Mouse (Mus musculus) colon, adult 2 months (tissue): Measurements from ENCODE around the gene Phyh. TPM values are rescaled to one million over a fixed set of nuclear protein-coding genes. Genes with fewer than 3 reads are reported as not detected.

Experiments
- polyA plus RNA-seq: library from polyadenylated mRNA; depleted of rRNA; stranded (reverse); fragments of >200 nt; gene quantifications from 2 replicates; pipeline ENCODE4 v1.2.3, GENCODE M21; 2012; rRNA removed

Gene Phyh
- polyA plus RNA-seq, result 61.0 and 65.1 TPM in 2 replicates

DNA sequence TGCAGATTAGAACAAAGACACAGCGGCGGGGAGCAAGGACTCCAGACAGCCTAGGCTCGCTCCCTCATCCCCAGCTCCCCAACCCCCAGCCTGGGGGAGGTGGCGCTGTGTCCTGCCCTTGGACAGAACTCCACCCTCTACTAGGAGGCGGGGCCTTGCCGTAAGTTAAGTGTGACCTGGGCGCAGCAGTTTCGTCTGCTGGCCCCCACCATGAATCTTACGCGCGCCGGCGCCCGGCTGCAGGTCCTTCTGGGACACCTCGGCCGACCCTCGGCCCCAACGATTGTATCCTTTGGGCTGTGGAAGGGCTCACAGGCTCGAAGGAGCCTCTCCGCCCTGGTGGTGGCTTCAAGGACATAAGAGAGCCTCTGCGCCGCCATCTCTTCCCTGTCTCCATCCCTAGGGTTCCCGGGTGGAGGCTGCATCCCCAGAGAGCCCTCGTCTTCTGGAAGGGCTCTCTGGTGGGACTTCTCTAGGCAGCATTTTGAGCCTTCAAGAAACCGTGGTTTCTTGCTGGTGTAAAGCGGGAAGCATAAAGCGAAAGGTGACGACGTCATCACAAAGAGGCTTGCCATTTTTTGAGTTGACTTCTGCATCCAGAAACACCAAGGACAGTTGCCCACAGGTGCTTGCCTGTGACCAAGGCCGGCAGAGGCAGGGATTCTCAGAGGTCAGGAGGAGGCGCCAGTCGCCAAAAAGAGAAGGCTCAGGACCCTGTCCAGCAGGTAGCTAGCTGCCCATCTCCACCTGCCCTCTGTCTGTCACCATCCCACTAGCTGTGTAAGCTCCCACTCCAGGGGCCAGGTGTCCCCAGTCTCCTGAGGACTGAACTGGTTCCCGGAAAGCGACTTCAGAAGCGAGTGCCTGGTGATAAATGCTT lies at the start of gene Phyh:
TSS of gene Phyh (plus strand) at position 160 of the 880 bp plus-strand sequence.

DNA sequence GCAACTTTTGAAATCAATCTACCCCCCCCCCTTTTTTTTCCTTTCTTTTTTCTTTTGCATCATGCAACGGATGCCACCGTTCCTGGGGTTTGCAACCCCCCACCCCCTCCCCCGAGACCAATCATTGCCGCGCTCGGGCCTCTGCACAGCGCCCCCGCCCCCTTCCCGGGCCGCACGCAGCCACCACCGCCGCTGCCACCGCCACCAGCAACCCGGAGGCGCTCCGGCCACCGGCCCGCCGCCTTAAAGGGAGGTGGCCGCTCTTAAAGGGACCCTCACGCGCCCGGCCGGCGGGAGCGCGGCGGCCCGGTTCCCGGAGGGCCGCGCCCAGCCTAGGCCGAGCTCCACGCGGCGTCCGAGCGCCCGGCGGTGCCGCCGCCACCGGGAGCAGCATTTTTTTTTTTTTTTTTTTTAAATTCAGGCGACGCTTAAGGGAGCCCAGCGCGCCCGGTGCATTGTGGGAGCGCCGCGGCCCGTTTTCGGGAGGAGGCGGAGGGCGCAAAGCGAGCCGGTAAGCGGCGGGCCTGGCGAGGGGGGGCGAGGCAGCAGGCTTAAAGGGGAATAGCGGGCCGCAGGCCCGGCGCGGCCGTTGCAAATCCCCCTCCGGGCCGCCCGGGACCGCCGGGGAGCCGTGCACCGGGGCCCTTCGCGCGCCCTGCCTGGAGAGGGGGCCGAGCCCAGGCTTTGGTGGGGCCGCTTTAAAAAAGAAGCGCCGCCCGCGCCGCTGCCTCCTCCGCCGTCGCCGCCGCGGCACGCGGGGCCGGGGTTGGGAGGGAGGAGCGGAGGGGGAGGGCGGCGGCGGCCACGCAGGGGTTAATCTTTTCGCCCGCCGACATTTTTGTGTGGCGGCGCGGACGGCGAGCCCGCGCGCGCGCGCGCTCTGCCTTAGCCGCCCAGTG lies 37.2 kb upstream of the Phyh start, which contains the start of gene Sephs1:
TSS of gene Sephs1 (plus strand) at position 215 of the 899 bp plus-strand sequence.

DNA sequence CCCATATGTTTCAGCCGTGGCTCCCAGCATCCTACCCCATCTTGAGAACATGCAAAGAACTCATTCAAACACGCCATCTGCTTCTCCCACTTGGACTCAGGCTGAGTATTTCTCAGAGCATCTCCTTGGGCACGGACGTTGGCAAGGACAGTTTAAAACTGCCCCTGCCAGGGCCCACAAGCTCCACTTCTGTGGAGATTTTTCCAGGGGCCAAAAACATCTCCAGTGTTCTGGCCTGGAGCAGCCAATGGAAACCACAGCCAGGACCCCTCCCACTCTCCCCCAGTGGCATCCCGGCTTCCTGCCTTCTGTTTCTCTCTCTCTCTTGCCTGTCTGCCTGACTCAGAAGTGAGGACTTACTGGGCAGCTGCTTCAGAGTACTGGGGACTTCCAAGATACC lies 57.0 kb downstream of the Phyh start, which contains the start of gene Ucma:
TSS of gene Ucma (plus strand) at position 316 of the 400 bp plus-strand sequence.

Other genes starting within 250 kb of the Phyh start
- 2.4 and 2.9 TPM in 2 replicates for gene Bend7, start 201.2 kb upstream of the Phyh start, polyA plus RNA-seq
- gene Sephs1, start 37.5 kb upstream of the Phyh start, polyA plus RNA-seq, result 10.8 and 11.3 TPM in 2 replicates
- not detected in 2 replicates for gene Ucma, start 57.1 kb downstream of the Phyh start, polyA plus RNA-seq
- gene Mcm10, start 93.8 kb downstream of the Phyh start, polyA plus RNA-seq, result 3.2 and 4.8 TPM in 2 replicates
- 7.3 and 7.9 TPM in 2 replicates for gene Optn, start 145.0 kb downstream of the Phyh start, polyA plus RNA-seq
- gene Ccdc3, start 218.8 kb downstream of the Phyh start, polyA plus RNA-seq, result 25.4 and 25.8 TPM in 2 replicates